Mouse (Mus musculus) CH12.LX (cell line): Measurements from ENCODE around the gene Vps26b. TPM values are rescaled to one million over a fixed set of nuclear protein-coding genes. Genes with fewer than 3 reads are reported as not detected.

Source experiments
- DNase-seq: peaks from one replicate; pipeline ENCODE4 v3.0.0-alpha.2; 2013; ENCODE audit errors: extremely low read depth
- H3K27ac ChIP-seq: 2 replicates; pipeline ENCODE4 v1.5.1; 2012; ENCODE audit warnings: low read depth, mild to moderate bottlenecking, control low read depth, moderate library complexity; ENCODE audit not compliant: insufficient read depth
- H3K27me3 ChIP-seq: replicated peaks from 2 replicates; pipeline ENCODE3; 2012; ENCODE audit warnings: inconsistent platforms
- H3K36me3 ChIP-seq, 2 experiments: replicated peaks in 1 of 2; 2 replicates each; pipeline versions ENCODE3 to v1.6.1; 2012; ENCODE audit warnings: inconsistent platforms in 1 of 2, low read length in 1 of 2, mild to moderate bottlenecking in 1 of 2, mixed read lengths in 1 of 2, moderate library complexity in 1 of 2; ENCODE audit not compliant: control insufficient read depth in 1 of 2, insufficient read depth in 1 of 2
- H3K4me1 ChIP-seq, 2 experiments: 2 replicates each; pipeline ENCODE4 v1.6.1; 2012; ENCODE audit warnings: inconsistent platforms in 1 of 2, moderate library complexity in 1 of 2; ENCODE audit not compliant: insufficient read depth in 2 of 2, control insufficient read depth in 1 of 2
- H3K4me2 ChIP-seq: 2 replicates; pipeline ENCODE4 v1.6.1; 2012; ENCODE audit warnings: low read depth, mild to moderate bottlenecking, control low read depth; ENCODE audit not compliant: poor library complexity, insufficient read depth, severe bottlenecking
- H3K4me3 ChIP-seq, 3 experiments: fragments of 150-350 bp in 1 of 3; sonication (generic) in 1 of 3; replicated peaks in 1 of 3; 2 replicates each; pipeline versions ENCODE3 to v1.5.1; 2011 to 2012; ENCODE audit warnings: low read depth in 2 of 3, low read length in 2 of 3, mild to moderate bottlenecking in 2 of 3, moderate library complexity in 2 of 3, control low read depth in 1 of 3, improper control_type of control experiment in 1 of 3, inconsistent platforms in 1 of 3, mixed read lengths in 1 of 3; ENCODE audit not compliant: poor library complexity in 1 of 3
- H3K79me2 ChIP-seq: replicated peaks from 2 replicates; pipeline ENCODE4 v1.6.1; 2012; ENCODE audit warnings: mild to moderate bottlenecking, moderate library complexity; ENCODE audit not compliant: control insufficient read depth, poor library complexity, insufficient read depth, severe bottlenecking; ENCODE audit errors: extremely low read depth
- H3K9ac ChIP-seq: 2 replicates; pipeline ENCODE4 v1.6.1; 2012; ENCODE audit warnings: low read depth, mild to moderate bottlenecking, control low read depth, moderate library complexity; ENCODE audit not compliant: insufficient read depth
- H3K9me3 ChIP-seq: replicated peaks from 2 replicates; pipeline ENCODE3; 2012; ENCODE audit warnings: low read length, inconsistent platforms, mixed read lengths
- BHLHE40 ChIP-seq: IDR thresholded peaks from 2 replicates; pipeline ENCODE4 v1.6.1; 2011; ENCODE audit warnings: mild to moderate bottlenecking, low read depth, low read length, improper control_type of control experiment
- CHD2 ChIP-seq: IDR thresholded peaks from 2 replicates; pipeline ENCODE4 v1.6.1; 2011; ENCODE audit warnings: low read length, improper control_type of control experiment
- ELF1 ChIP-seq: IDR thresholded peaks from 2 replicates; pipeline ENCODE4 v1.6.1; 2014; ENCODE audit warnings: low read depth, mild to moderate bottlenecking, inconsistent platforms, low read length, improper control_type of control experiment
- GABPA ChIP-seq: IDR thresholded peaks from 2 replicates; pipeline ENCODE4 v1.6.1; 2012; ENCODE audit warnings: low read depth, low read length, improper control_type of control experiment, inconsistent platforms; ENCODE audit not compliant: insufficient replicate concordance
- HCFC1 ChIP-seq: IDR thresholded peaks from 2 replicates; pipeline ENCODE4 v1.6.1; 2012; ENCODE audit warnings: low read depth, mild to moderate bottlenecking, inconsistent platforms, low read length, improper control_type of control experiment
- JUN ChIP-seq: IDR thresholded peaks from 2 replicates; pipeline ENCODE4 v1.6.1; 2011; ENCODE audit warnings: low read depth, mild to moderate bottlenecking, low read length, improper control_type of control experiment, moderate library complexity; ENCODE audit not compliant: insufficient read depth
- MAX ChIP-seq: IDR thresholded peaks from 2 replicates; pipeline ENCODE4 v1.6.1; 2011; ENCODE audit warnings: low read length, improper control_type of control experiment
- MAZ ChIP-seq: IDR thresholded peaks from 2 replicates; pipeline ENCODE4 v1.6.1; 2012; ENCODE audit warnings: low read depth, mild to moderate bottlenecking, inconsistent platforms, low read length, improper control_type of control experiment, moderate library complexity
- MEF2A ChIP-seq: IDR thresholded peaks from 2 replicates; pipeline ENCODE4 v1.6.1; 2014; ENCODE audit warnings: low read depth, mild to moderate bottlenecking, inconsistent platforms, low read length, improper control_type of control experiment, borderline replicate concordance
- MXI1 ChIP-seq: IDR thresholded peaks from 2 replicates; pipeline ENCODE4 v1.6.1; 2011; ENCODE audit warnings: mild to moderate bottlenecking, low read depth, low read length, improper control_type of control experiment
- NELFE ChIP-seq: IDR thresholded peaks from 2 replicates; pipeline ENCODE4 v1.6.1; 2011; ENCODE audit warnings: low read depth, low read length, improper control_type of control experiment
- PAX5 ChIP-seq: IDR thresholded peaks from 2 replicates; pipeline ENCODE4 v1.6.1; 2012; ENCODE audit warnings: low read length, inconsistent platforms, mixed read lengths
- RAD21 ChIP-seq: IDR thresholded peaks from 2 replicates; pipeline ENCODE4 v1.6.1; 2011; ENCODE audit warnings: low read depth, mild to moderate bottlenecking, low read length, improper control_type of control experiment, moderate library complexity
- TBP ChIP-seq: conservative IDR thresholded peaks from 2 replicates; pipeline ENCODE4 v1.6.1; 2011; ENCODE audit warnings: low read depth, low read length, improper control_type of control experiment
- TCF12 ChIP-seq: IDR thresholded peaks from 2 replicates; pipeline ENCODE4 v1.6.1; 2014; ENCODE audit warnings: low read depth, mild to moderate bottlenecking, inconsistent platforms, low read length, improper control_type of control experiment
- USF2 ChIP-seq: conservative IDR thresholded peaks from 2 replicates; pipeline ENCODE4 v1.6.1; 2011; ENCODE audit warnings: low read depth, low read length, improper control_type of control experiment
- ZC3H11A ChIP-seq: IDR thresholded peaks from 2 replicates; pipeline ENCODE4 v1.6.1; 2012; ENCODE audit warnings: low read depth, mild to moderate bottlenecking, inconsistent platforms, low read length, improper control_type of control experiment
- ZMIZ1 ChIP-seq: IDR thresholded peaks from 2 replicates; pipeline ENCODE4 v1.6.1; 2012; ENCODE audit warnings: low read depth, mild to moderate bottlenecking, inconsistent platforms, low read length, improper control_type of control experiment
- ZNF384 ChIP-seq: IDR thresholded peaks from 2 replicates; pipeline ENCODE4 v1.6.1; 2012; ENCODE audit warnings: low read depth, low read length, improper control_type of control experiment, inconsistent platforms
- dilution Hi-C: fragments of 300-500 bp; cut with MboI; formaldehyde crosslinking; loops from 2 replicates; pipeline ENCODE4 v1.14.3; 2020; ENCODE audit warnings: low sequenced_read_pairs; ENCODE audit not compliant: extremely low pct_unique_long_range_greater_than_20kb, extremely low pct_ligation_motif_present
- in situ Hi-C: fragments of 300-500 bp; cut with MboI; formaldehyde crosslinking; loops from 3 replicates; pipeline ENCODE4 v1.14.3; 2019; ENCODE audit warnings: low sequenced_read_pairs, low pct_ligation_motif_present, low pct_unique_long_range_greater_than_20kb, mixed read lengths
- polyA plus RNA-seq: library from polyadenylated mRNA; unstranded; fragments of >175 nt; gene quantifications from 2 replicates; pipeline ENCODE4 v1.2.1, GENCODE M21; 2012; ENCODE audit warnings: low read depth; ENCODE audit not compliant: insufficient read length
- total RNA-seq, 2 experiments: library from RNA; depleted of rRNA; stranded (reverse); fragments of 300-350 nt in 1 of 2; fragments of >200 nt in 1 of 2; gene quantifications; 2 replicates each; pipeline ENCODE4 v1.2.3; 2012 to 2014

Gene Vps26b
- total and polyA plus RNA-seq, 3 experiments = 16.6 to 33.8 (median 21.0) TPM

DNA sequence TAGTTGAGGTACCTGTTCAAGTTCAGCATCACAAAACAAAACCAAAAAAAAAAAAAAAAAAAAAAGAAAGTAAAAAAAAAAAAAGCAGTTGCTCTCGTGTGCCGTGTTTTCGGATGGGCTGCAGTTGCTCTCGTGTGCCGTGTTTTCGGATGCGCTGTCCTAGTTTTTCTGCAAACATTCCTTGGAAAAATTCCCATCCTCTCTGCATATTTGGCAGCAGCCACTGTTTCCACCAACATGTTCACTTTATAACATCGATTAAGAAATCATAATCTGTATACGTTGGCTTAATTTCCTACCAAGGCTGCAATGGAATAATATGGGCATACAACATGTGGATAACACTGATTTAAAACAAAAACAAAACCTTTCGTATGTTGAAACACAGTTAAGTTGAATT lies 36.7 kb downstream of the Vps26b start:
- peaks cover 4 to 16% of the 10 kb centered on the region in 2 experiments; a peak in 2 of 4 replicates for H3K4me1 ChIP-seq
- no peak overlapping the region for H3K27ac ChIP-seq
- in situ Hi-C loops (no loop called here), dilution Hi-C loops (no loop called here)
- TF ChIP-seq MEF2A = no peak
- TF ChIP-seq RAD21 = no peak
- TF ChIP-seq GABPA = no peak
- TF ChIP-seq ZNF384 = no peak
- no peak for TF ChIP-seq MAZ
- TF ChIP-seq USF2 = no peak
- no peak for TF ChIP-seq MXI1
- TF ChIP-seq TBP = no peak
- no peak for TF ChIP-seq NELFE
- TF ChIP-seq ZMIZ1 = no peak
- TF ChIP-seq HCFC1 = no peak
- TF ChIP-seq JUN = no peak
- TF ChIP-seq TCF12 = no peak
- no peak for TF ChIP-seq PAX5
- no peak for TF ChIP-seq ELF1
- TF ChIP-seq MAX = no peak
- H3K9ac ChIP-seq = no peak overlapping the region
- H3K4me2 ChIP-seq = no peak overlapping the region
- DNase-seq = no peak
- H3K4me3 ChIP-seq = no peak overlapping the region
- H3K9me3 ChIP-seq = no peaks in the 10 kb centered on the region
- H3K79me2 ChIP-seq = peaks cover 2% of the 10 kb centered on the region
- H3K27me3 ChIP-seq = no peaks in the 10 kb centered on the region
- H3K36me3 ChIP-seq = peaks cover 23 to 46% of the 10 kb centered on the region in 2 experiments

DNA sequence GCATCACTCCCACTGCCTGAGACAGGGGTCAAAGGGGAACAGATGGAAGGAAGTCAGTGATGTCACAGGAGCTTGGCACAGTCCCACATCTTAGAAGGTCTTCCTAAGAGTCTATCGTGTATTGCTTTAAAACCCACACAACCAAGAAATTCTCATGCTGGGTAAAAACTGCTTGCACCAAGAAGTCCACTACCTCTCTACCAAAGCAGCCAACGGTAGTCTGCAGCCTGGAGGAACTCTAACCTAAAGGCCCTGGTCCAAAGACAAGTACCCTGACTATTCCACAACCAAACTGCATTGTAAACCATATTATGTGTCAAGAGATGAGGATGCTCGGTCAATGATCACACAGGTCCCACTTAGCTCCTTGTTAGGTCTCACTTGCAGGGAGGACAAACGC lies 39.7 kb downstream of the Vps26b start:
- in situ Hi-C loops = no loop called here
- peaks cover 34 to 53% of the 10 kb centered on the region in 2 experiments for H3K36me3 ChIP-seq
- no peaks in the 10 kb centered on the region for H3K79me2 ChIP-seq
- no peak for DNase-seq
- H3K4me2 ChIP-seq = no peak overlapping the region
- H3K9me3 ChIP-seq = no peaks in the 10 kb centered on the region
- no peak overlapping the region for H3K9ac ChIP-seq
- no peaks in the 10 kb centered on the region for H3K27me3 ChIP-seq
- no peak overlapping the region; the same call in 1 of the 2 replicates for H3K27ac ChIP-seq
- no peak for TF ChIP-seq MAZ
- no peak for TF ChIP-seq MXI1
- no peak for TF ChIP-seq ELF1
- no peak for TF ChIP-seq TCF12
- TF ChIP-seq CHD2 = no peak
- no peak for TF ChIP-seq BHLHE40
- TF ChIP-seq PAX5 = no peak
- TF ChIP-seq ZC3H11A = no peak
- TF ChIP-seq, all 38 proteins: peak for 0
- no peak overlapping the region for H3K4me3 ChIP-seq
- dilution Hi-C loops = no loop called here
- no peaks in the 10 kb centered on the region for H3K4me1 ChIP-seq
